Mouse (Mus musculus) granulocyte monocyte progenitor cell, adult 5-6 weeks (primary cell): ENCODE data around the gene Mybphl. TPM values are rescaled to one million over a fixed set of nuclear protein-coding genes. Genes with fewer than 3 reads are reported as not detected.

Source experiments
- ATAC-seq: replicated peaks from 2 replicates; pipeline ENCODE4 v1.8.0; 2016; ENCODE audit warnings: mild to moderate bottlenecking, moderate TSS enrichment, inconsistent platforms; ENCODE audit not compliant: poor library complexity, severe bottlenecking
- total RNA-seq, 2 experiments: library from RNA; stranded (forward) in 1 of 2; stranded (reverse) in 1 of 2; fragments of 200-712, 200-1000 nt in 1 of 2; fragments of >200 nt in 1 of 2; fragmentation: Nextera tagmentation in 1 of 2; gene quantifications; 2 replicates each; pipeline ENCODE4 v1.2.3; 2014 to 2017

Mybphl gene
- total RNA-seq, 2 experiments from 2014 or later: not detected

- ATAC-seq: no peak
Observed at GRCm38 (mm10) chr3:108408517-108409008, 43.9 kb downstream of the Mybphl start.

- ATAC-seq: no peak
Observed at GRCm38 (mm10) chr3:108409656-108410358, 45.1 kb downstream of the Mybphl start.

- ATAC-seq: no peak
Observed at GRCm38 (mm10) chr3:108410359-108410714, 45.6 kb downstream of the Mybphl start.

GRCm38 (mm10) chr3:108411026-108411753 is 46.5 kb downstream of the Mybphl start:
- no peak for ATAC-seq

- ATAC-seq: no peak
Observed at GRCm38 (mm10) chr3:108411754-108412121, 47.0 kb downstream of the Mybphl start.

GRCm38 (mm10) chr3:108413634-108414360 is 49.1 kb downstream of the Mybphl start:
- no peak for ATAC-seq

GRCm38 (mm10) chr3:108414857-108415830 is 50.4 kb downstream of the Mybphl start, which contains the start of gene Celsr2:
Gene Celsr2, minus strand, starts transcription at chr3:108415552.
- ATAC-seq: 0 out of 2 replicates have a peak, but pooled peaks have one; percentile 28

GRCm38 (mm10) chr3:108415831-108416223 is 51.1 kb downstream of the Mybphl start:
- ATAC-seq: peak; percentile 83

GRCm38 (mm10) chr3:108423006-108423405 is 58.3 kb downstream of the Mybphl start:
- no peak for ATAC-seq

GRCm38 (mm10) chr3:108423844-108424801 is 59.4 kb downstream of the Mybphl start:
- ATAC-seq: peak; percentile 49

GRCm38 (mm10) chr3:108424944-108425623 is 60.4 kb downstream of the Mybphl start:
- ATAC-seq: no peak

GRCm38 (mm10) chr3:108425624-108426018 is 60.9 kb downstream of the Mybphl start:
- no peak for ATAC-seq

Other genes with a start within 250 kb of the Mybphl start
- 82.3 and 93.1 TPM in 2 replicates for gene Gnai3, start 218.8 kb upstream of the Mybphl start, total RNA-seq (2014; fragmentation: Nextera tagmentation)
- 139 and 189 TPM in 2 replicates for gene Gnai3, start 218.8 kb upstream of the Mybphl start, total RNA-seq (2017)
- gene Gpr61, start 210.0 kb upstream of the Mybphl start, total RNA-seq (2014; fragmentation: Nextera tagmentation): not detected in 2 replicates
- not detected in 2 replicates for gene Gpr61, start 210.0 kb upstream of the Mybphl start, total RNA-seq (2017)
- gene Amigo1, start 178.6 kb upstream of the Mybphl start, total RNA-seq (2014; fragmentation: Nextera tagmentation): 1.9 and 4.4 TPM in 2 replicates
- gene Amigo1, start 178.6 kb upstream of the Mybphl start, total RNA-seq (2017): 2.0 and 3.4 TPM in 2 replicates
- 5.0 and 5.8 TPM in 2 replicates for gene Cyb561d1, start 163.7 kb upstream of the Mybphl start, total RNA-seq (2014; fragmentation: Nextera tagmentation)
- gene Cyb561d1, start 163.7 kb upstream of the Mybphl start, total RNA-seq (2017): 3.5 and 3.9 TPM in 2 replicates
- 6.7 and 6.8 TPM in 2 replicates for gene Atxn7l2, start 154.0 kb upstream of the Mybphl start, total RNA-seq (2014; fragmentation: Nextera tagmentation)
- gene Atxn7l2, start 154.0 kb upstream of the Mybphl start, total RNA-seq (2017): 1.1 and 1.5 TPM in 2 replicates
- gene Sypl2, start 138.3 kb upstream of the Mybphl start, total RNA-seq (2014; fragmentation: Nextera tagmentation): not detected in 2 replicates
- gene Sypl2, start 138.3 kb upstream of the Mybphl start, total RNA-seq (2017): not detected in 2 replicates
- gene Psma5, start 108.0 kb upstream of the Mybphl start, total RNA-seq (2014; fragmentation: Nextera tagmentation): 258 and 273 TPM in 2 replicates
- 264 and 296 TPM in 2 replicates for gene Psma5, start 108.0 kb upstream of the Mybphl start, total RNA-seq (2017)
- 55.1 and 58.8 TPM in 2 replicates for gene Sort1, start 80.8 kb upstream of the Mybphl start, total RNA-seq (2014; fragmentation: Nextera tagmentation)
- 45.6 and 50.2 TPM in 2 replicates for gene Sort1, start 80.8 kb upstream of the Mybphl start, total RNA-seq (2017)
- gene Psrc1, start 18.9 kb downstream of the Mybphl start, total RNA-seq (2014; fragmentation: Nextera tagmentation): 11.6 and 14.3 TPM in 2 replicates
- gene Psrc1, start 18.9 kb downstream of the Mybphl start, total RNA-seq (2017): 12.9 and 16.2 TPM in 2 replicates
- gene Celsr2, start 50.6 kb downstream of the Mybphl start, total RNA-seq (2014; fragmentation: Nextera tagmentation): 0.58 and 2.5 TPM in 2 replicates
- gene Celsr2, start 50.6 kb downstream of the Mybphl start, total RNA-seq (2017): 0.04 and 0.15 TPM in 2 replicates
- 30.9 and 36.2 TPM in 2 replicates for gene Sars, start 80.3 kb downstream of the Mybphl start, total RNA-seq (2014; fragmentation: Nextera tagmentation)
- 196 and 259 TPM in 2 replicates for gene Sars, start 80.3 kb downstream of the Mybphl start, total RNA-seq (2017)
- not detected in 2 replicates for gene 1700013F07Rik, start 169.2 kb downstream of the Mybphl start, total RNA-seq (2014; fragmentation: Nextera tagmentation)
- not detected in 2 replicates for gene 1700013F07Rik, start 169.2 kb downstream of the Mybphl start, total RNA-seq (2017)
- gene 5330417C22Rik, start 171.6 kb downstream of the Mybphl start, total RNA-seq (2014; fragmentation: Nextera tagmentation): 0.15 TPM in 1 of 2 replicates, not detected in the other
- 0.13 TPM in 1 of 2 replicates, not detected in the other for gene 5330417C22Rik, start 171.6 kb downstream of the Mybphl start, total RNA-seq (2017)
- gene Tmem167b, start 197.6 kb downstream of the Mybphl start, total RNA-seq (2014; fragmentation: Nextera tagmentation): 6.8 and 11.4 TPM in 2 replicates
- 32.8 and 34.7 TPM in 2 replicates for gene Tmem167b, start 197.6 kb downstream of the Mybphl start, total RNA-seq (2017)
- gene Taf13, start 206.8 kb downstream of the Mybphl start, total RNA-seq (2014; fragmentation: Nextera tagmentation): 13.8 and 16.5 TPM in 2 replicates
- gene Taf13, start 206.8 kb downstream of the Mybphl start, total RNA-seq (2017): 13.3 and 21.7 TPM in 2 replicates
- 2.5 and 2.8 TPM in 2 replicates for gene Wdr47, start 226.4 kb downstream of the Mybphl start, total RNA-seq (2014; fragmentation: Nextera tagmentation)
- gene Wdr47, start 226.4 kb downstream of the Mybphl start, total RNA-seq (2017): 4.4 and 6.6 TPM in 2 replicates